Mouse (Mus musculus) spleen, adult 2 months (tissue): Measurements from ENCODE around the gene Krt8.

Experiments used
- CTCF ChIP-seq: fragments of 200-500 bp; IDR thresholded peaks from 2 replicates; pipeline ENCODE4 v1.5.1; 2011; ENCODE audit warnings: mild to moderate bottlenecking, inconsistent platforms; ENCODE audit not compliant: insufficient read depth, insufficient read length, insufficient replicate concordance; ENCODE audit errors: extremely low read depth
- POLR2A ChIP-seq: fragments of 200-500 bp; IDR thresholded peaks from 2 replicates; pipeline ENCODE4 v1.6.1; 2011; ENCODE audit warnings: low read depth, low read length, inconsistent platforms

DNA sequence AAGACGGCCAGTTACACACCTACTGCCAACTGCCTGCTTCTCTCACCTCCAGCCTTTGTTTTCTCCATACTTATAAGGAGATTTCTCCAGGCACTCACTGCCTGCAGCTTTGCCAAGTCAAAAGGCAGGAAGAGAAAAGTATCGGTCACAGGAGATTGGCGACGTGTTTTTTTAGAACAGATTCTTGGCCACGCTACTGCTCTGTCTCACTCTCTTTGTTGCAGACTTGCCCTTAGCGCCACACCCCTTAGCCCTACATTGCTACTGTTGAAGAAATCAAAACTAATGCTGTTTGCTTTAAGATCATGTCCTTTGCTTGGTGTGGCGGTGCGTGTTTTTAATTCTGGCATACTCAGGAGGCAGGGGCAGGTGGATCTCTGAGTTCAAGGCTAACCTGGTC is 19.6 kb upstream of the Krt8 start:
- TF ChIP-seq POLR2A (no peak), CTCF (no peak)
